8 mouse cellular contexts compared by ENCODE assay signal in genomic region chr4:152274681-152275131, GRCm38 (mm10). TPM values are rescaled to one million over a fixed set of nuclear protein-coding genes. Genes with fewer than 3 reads are reported as not detected.
DNase-seq lines count a peak whose midpoint lies in the region; ATAC-seq and TF ChIP-seq lines count a peak whose summit lies in the region.

No protein-coding gene starts in this region.

- no peaks in the 10 kb centered on the region for H3K4me1 ChIP-seq in brown adipose tissue, adult 24 weeks (ENCODE audit: control insufficient read depth, insufficient read depth, insufficient read length, low read length)
- H3K4me1 ChIP-seq in heart, embryonic 12.5 days (replicated peaks): peaks cover 64% of the 10 kb centered on the region
- peaks cover 58% of the 10 kb centered on the region for H3K4me1 ChIP-seq in limb, embryonic 15.5 days
- H3K4me1 ChIP-seq in midbrain, postnatal 0 days (ENCODE audit: insufficient read depth, low read length): peaks cover 10% of the 10 kb centered on the region; the same call in 1 of the 2 replicates

- no peak overlapping the region for H3K27ac ChIP-seq in brown adipose tissue, adult 24 weeks (replicated peaks; ENCODE audit: low read depth, low read length)
- H3K27ac ChIP-seq in heart, embryonic 12.5 days (ENCODE audit: poor library complexity, severe bottlenecking): peak overlapping the region; percentile 84; the same call in 1 of the 2 replicates
- H3K27ac ChIP-seq in limb, embryonic 15.5 days: peak overlapping the region; percentile 88
- H3K27ac ChIP-seq in midbrain, postnatal 0 days (ENCODE audit: low read depth, low read length): peak overlapping the region; percentile 71

- H3K27me3 ChIP-seq in heart, embryonic 12.5 days (replicated peaks): peaks cover 18% of the 10 kb centered on the region
- peaks cover 16% of the 10 kb centered on the region for H3K27me3 ChIP-seq in limb, embryonic 15.5 days
- peaks cover 5% of the 10 kb centered on the region; the same call in 1 of the 2 replicates for H3K27me3 ChIP-seq in midbrain, postnatal 0 days (ENCODE audit: insufficient read depth, low read length)

- peaks cover 8% of the 10 kb centered on the region for H3K36me3 ChIP-seq in heart, embryonic 12.5 days
- H3K36me3 ChIP-seq in limb, embryonic 15.5 days: peaks cover 8% of the 10 kb centered on the region
- H3K36me3 ChIP-seq in midbrain, postnatal 0 days (ENCODE audit: insufficient read depth, low read length): peaks cover 13% of the 10 kb centered on the region

- DNase-seq in cerebellum, adult 11-12 months: peak; percentile 55
- DNase-seq in cerebellum, postnatal 4 days (ENCODE audit: low spot score in 2 of 2): no peak
- peak; percentile 63 for DNase-seq in midbrain, postnatal 0 days (ENCODE audit: low spot score)
- no peak for DNase-seq in layer of hippocampus, postnatal 14 days (ENCODE audit: low spot score in 2 of 2)
- no peak for DNase-seq in layer of hippocampus, postnatal 25 days (ENCODE audit: extremely low spot score in 1 of 2, low spot score in 1 of 2)

- peak overlapping the region; percentile 91 for H3K9ac ChIP-seq in heart, embryonic 12.5 days
- peak overlapping the region; percentile 87 for H3K9ac ChIP-seq in limb, embryonic 15.5 days
- H3K9ac ChIP-seq in midbrain, postnatal 0 days (replicated peaks; ENCODE audit: low read length, poor library complexity, severe bottlenecking): peak overlapping the region; percentile 79

- no peak for TF ChIP-seq CTCF in midbrain, postnatal 0 days (IDR thresholded peaks at IDR 0.05)

- H3K4me2 ChIP-seq in heart, embryonic 12.5 days: peak overlapping the region; percentile 98
- peak overlapping the region; percentile 91 for H3K4me2 ChIP-seq in limb, embryonic 15.5 days
- H3K4me2 ChIP-seq in midbrain, postnatal 0 days (ENCODE audit: low read depth, low read length, poor library complexity, severe bottlenecking): peak overlapping the region; percentile 86

- peak overlapping the region; percentile 51 for H3K4me3 ChIP-seq in brown adipose tissue, adult 24 weeks (ENCODE audit: insufficient read depth, low read depth, low read length)
- H3K4me3 ChIP-seq in heart, embryonic 12.5 days: peak overlapping the region; percentile 81
- H3K4me3 ChIP-seq in limb, embryonic 15.5 days: peak overlapping the region; percentile 76
- peak overlapping the region; percentile 75 for H3K4me3 ChIP-seq in midbrain, postnatal 0 days (ENCODE audit: low read depth, low read length)

- H3K9me3 ChIP-seq in heart, embryonic 12.5 days (replicated peaks): no peaks in the 10 kb centered on the region
- H3K9me3 ChIP-seq in limb, embryonic 15.5 days: no peaks in the 10 kb centered on the region
- no peaks in the 10 kb centered on the region for H3K9me3 ChIP-seq in midbrain, postnatal 0 days (ENCODE audit: low read length)

- WGBS in heart, embryonic 12.5 days: under 1% methylated on average over 20 of the region's 20 CpGs
- 3% methylated on average over 20 of the region's 20 CpGs for WGBS in limb, embryonic 15.5 days
- WGBS in midbrain, postnatal 0 days: 4% methylated on average over 20 of the region's 20 CpGs

- ATAC-seq in heart, embryonic 12.5 days (ENCODE audit: insufficient number of reproducible peaks, low FRiP score): peak; percentile 26; the same call in 1 of the 2 replicates
- ATAC-seq in limb, embryonic 15.5 days (ENCODE audit: insufficient number of reproducible peaks, low FRiP score, low TSS enrichment, low read depth): no peak
- peak; percentile 42; the same call in 1 of the 2 replicates for ATAC-seq in midbrain, postnatal 0 days (ENCODE audit: low FRiP score)

RNA-seq across cellular contexts. Expression of gene Gpr153, which starts 0.7 kb away (rescaled TPM):
- 4.3 and 6.0 TPM in 2 replicates for polyA plus RNA-seq in brown adipose tissue, adult 24 weeks (2012; ENCODE audit: insufficient read depth, insufficient read length, missing spikeins)
- 11.9 and 14.0 TPM in 2 replicates for polyA plus RNA-seq in heart, embryonic 12.5 days (2016; fragmentation: Nextera tagmentation; extraction: Ambion mirVana)
- polyA plus RNA-seq in limb, embryonic 15.5 days (2015; fragmentation: Nextera tagmentation; extraction: Ambion mirVana): 18.9 and 21.9 TPM in 2 replicates
- 138 and 149 TPM in 2 replicates for total RNA-seq in midbrain, postnatal 0 days (2014; rRNA removed)
- polyA plus RNA-seq in midbrain, postnatal 0 days (2015; fragmentation: Nextera tagmentation; extraction: Ambion mirVana): 20.1 and 21.2 TPM in 2 replicates
- total RNA-seq in layer of hippocampus, postnatal 14 days (2021): 10 to 100 TPM in 1 of 2 experiments, 1 to 10 TPM in 1; 8.9 to 14.4 TPM
- total RNA-seq in layer of hippocampus, postnatal 25 days (2021): 1 to 10 TPM; 5.4 to 6.0 TPM

RNA-seq across cellular contexts. Expression of gene Hes3, which starts 16.8 kb away (rescaled TPM):
- polyA plus RNA-seq in brown adipose tissue, adult 24 weeks (2012; ENCODE audit: insufficient read depth, insufficient read length, missing spikeins): not detected in 2 replicates
- not detected in 2 replicates for polyA plus RNA-seq in heart, embryonic 12.5 days (2016; fragmentation: Nextera tagmentation; extraction: Ambion mirVana)
- polyA plus RNA-seq in limb, embryonic 15.5 days (2015; fragmentation: Nextera tagmentation; extraction: Ambion mirVana): not detected in 2 replicates
- total RNA-seq in midbrain, postnatal 0 days (2014; rRNA removed): not detected in 2 replicates
- 0.19 and 0.36 TPM in 2 replicates for polyA plus RNA-seq in midbrain, postnatal 0 days (2015; fragmentation: Nextera tagmentation; extraction: Ambion mirVana)
- not detected for total RNA-seq in layer of hippocampus, postnatal 14 days (2021)
- not detected for total RNA-seq in layer of hippocampus, postnatal 25 days (2021)

RNA-seq across cellular contexts. Expression of gene Icmt, which starts 22.3 kb away (rescaled TPM):
- polyA plus RNA-seq in brown adipose tissue, adult 24 weeks (2012; ENCODE audit: insufficient read depth, insufficient read length, missing spikeins): 17.5 and 20.7 TPM in 2 replicates
- polyA plus RNA-seq in heart, embryonic 12.5 days (2016; fragmentation: Nextera tagmentation; extraction: Ambion mirVana): 24.0 and 25.4 TPM in 2 replicates
- polyA plus RNA-seq in limb, embryonic 15.5 days (2015; fragmentation: Nextera tagmentation; extraction: Ambion mirVana): 26.4 and 26.5 TPM in 2 replicates
- total RNA-seq in midbrain, postnatal 0 days (2014; rRNA removed): 34.6 and 38.9 TPM in 2 replicates
- polyA plus RNA-seq in midbrain, postnatal 0 days (2015; fragmentation: Nextera tagmentation; extraction: Ambion mirVana): 15.7 and 17.9 TPM in 2 replicates
- 10 to 100 TPM; 33.8 to 34.6 TPM for total RNA-seq in layer of hippocampus, postnatal 14 days (2021)
- total RNA-seq in layer of hippocampus, postnatal 25 days (2021): 10 to 100 TPM; 38.9 to 45.1 TPM

RNA-seq across cellular contexts. Expression of gene Rnf207, which starts 44.1 kb away (rescaled TPM):
- polyA plus RNA-seq in brown adipose tissue, adult 24 weeks (2012; ENCODE audit: insufficient read depth, insufficient read length, missing spikeins): not detected in 2 replicates
- polyA plus RNA-seq in heart, embryonic 12.5 days (2016; fragmentation: Nextera tagmentation; extraction: Ambion mirVana): 56.5 and 62.1 TPM in 2 replicates
- 0.29 and 0.31 TPM in 2 replicates for polyA plus RNA-seq in limb, embryonic 15.5 days (2015; fragmentation: Nextera tagmentation; extraction: Ambion mirVana)
- total RNA-seq in midbrain, postnatal 0 days (2014; rRNA removed): 7.6 and 15.2 TPM in 2 replicates
- polyA plus RNA-seq in midbrain, postnatal 0 days (2015; fragmentation: Nextera tagmentation; extraction: Ambion mirVana): 7.2 and 8.8 TPM in 2 replicates
- total RNA-seq in layer of hippocampus, postnatal 14 days (2021): 1 to 10 TPM; 2.6 to 6.0 TPM
- total RNA-seq in layer of hippocampus, postnatal 25 days (2021): 1 to 10 TPM; 2.6 to 5.8 TPM

RNA-seq across cellular contexts. Expression of gene Rpl22, which starts 50.8 kb away (rescaled TPM):
- 638 and 747 TPM in 2 replicates for polyA plus RNA-seq in brown adipose tissue, adult 24 weeks (2012; ENCODE audit: insufficient read depth, insufficient read length, missing spikeins)
- polyA plus RNA-seq in heart, embryonic 12.5 days (2016; fragmentation: Nextera tagmentation; extraction: Ambion mirVana): 278 and 280 TPM in 2 replicates
- polyA plus RNA-seq in limb, embryonic 15.5 days (2015; fragmentation: Nextera tagmentation; extraction: Ambion mirVana): 286 and 375 TPM in 2 replicates
- total RNA-seq in midbrain, postnatal 0 days (2014; rRNA removed): 177 and 203 TPM in 2 replicates
- 125 and 148 TPM in 2 replicates for polyA plus RNA-seq in midbrain, postnatal 0 days (2015; fragmentation: Nextera tagmentation; extraction: Ambion mirVana)
- total RNA-seq in layer of hippocampus, postnatal 14 days (2021): 100 to 1,000 TPM; 227 to 233 TPM
- 100 to 1,000 TPM; 200 to 205 TPM for total RNA-seq in layer of hippocampus, postnatal 25 days (2021)

Comparison
In these comparisons a context has a peak if more than half of its experiments do, and no peak if none do; other contexts are left out.
1. DNase-seq: peak in cerebellum, adult 11-12 months (single experiment) and midbrain, postnatal 0 days (single experiment); none in cerebellum, postnatal 4 days (0 of 2), layer of hippocampus, postnatal 14 days (0 of 2) and layer of hippocampus, postnatal 25 days (0 of 2).
2. Peak in every context shown above with its lines, with median percentiles within 50 percentile points of each other: H3K4me3 ChIP-seq, H3K4me2 ChIP-seq and H3K9ac ChIP-seq.